Mouse (Mus musculus): ENCODE measurements at regions not wholly inside any gene's neighbourhood (a gene's known extent, or its start where the extent isn't known, plus 50 kb on each side); places are given as distances from the start of the nearest gene placed in this dataset.

- DNase-seq (ENCODE audit: extremely low spot score, low read depth, low spot score): peak; percentile 46
These were observed 152.7 kb downstream of the Zfp281 start for GRCm38 (mm10) chr1:136777263-136777980.

GRCm38 (mm10) chr1:136779384-136779783 lies 154.7 kb downstream of the Zfp281 start:
- no peak for DNase-seq (ENCODE audit: extremely low spot score, low read depth, low spot score)

GRCm38 (mm10) chr1:136781561-136782025 lies 156.9 kb downstream of the Zfp281 start:
- DNase-seq (ENCODE audit: extremely low spot score, low read depth, low spot score): no peak

GRCm38 (mm10) chr1:136782261-136782660 lies 157.6 kb downstream of the Zfp281 start:
- no peak for DNase-seq (ENCODE audit: extremely low spot score, low read depth, low spot score)

GRCm38 (mm10) chr1:136784178-136784577 lies 159.5 kb downstream of the Zfp281 start:
- no peak for DNase-seq (ENCODE audit: extremely low spot score, low read depth, low spot score)

GRCm38 (mm10) chr1:136788979-136789513 lies 164.3 kb downstream of the Zfp281 start:
- DNase-seq (ENCODE audit: extremely low spot score, low read depth, low spot score): no peak

- DNase-seq (ENCODE audit: extremely low spot score, low read depth, low spot score): no peak
These were observed 166.9 kb downstream of the Zfp281 start for GRCm38 (mm10) chr1:136791641-136792040.
